Mouse (Mus musculus): ENCODE data around the gene Myo1f. TPM values are rescaled to one million over a fixed set of nuclear protein-coding genes. Genes with fewer than 3 reads are reported as not detected.
"Not testable (repeated sequence)": the region's sequence is repeated elsewhere in the genome, so short reads cannot be mapped to it uniquely, and the experiment has no call there.

Myo1f gene
- polyA plus RNA-seq, 1 experiment: 5.1 TPM

DNA sequence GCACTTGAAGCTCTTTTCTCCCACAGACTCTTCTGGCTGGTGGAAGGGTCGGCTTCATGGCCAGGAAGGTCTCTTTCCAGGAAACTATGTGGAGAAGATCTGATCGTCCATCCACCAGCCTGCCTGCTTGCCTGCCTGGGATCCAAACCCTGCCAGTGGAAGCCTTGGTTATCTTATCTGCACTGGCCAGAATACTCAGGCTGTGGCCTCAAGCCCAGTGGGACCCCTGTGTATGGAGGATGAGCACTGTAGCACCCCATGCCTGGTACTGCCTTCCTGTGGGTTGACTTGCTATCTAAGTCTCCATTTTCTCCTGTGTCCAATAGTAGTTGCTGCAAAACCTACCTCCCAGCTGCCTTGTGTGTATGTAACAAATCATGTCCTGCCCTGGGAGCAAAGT is 51.8 kb downstream of the Myo1f start:
- Histone ChIP-seq H3K36me3 (ENCODE audit: control insufficient read depth, insufficient read depth, low read length) (no peaks in the 10 kb centered on the region), H3K4me1 (ENCODE audit: control insufficient read depth, insufficient read depth, insufficient read length, low read length) (no peaks in the 10 kb centered on the region), H3K27ac (ENCODE audit: insufficient read depth, low read depth, low read length) (no peak overlapping the region), H3K27me3 (ENCODE audit: control insufficient read depth, insufficient read depth, low read length) (no peaks in the 10 kb centered on the region), H3K4me3 (ENCODE audit: low read depth, low read length) (no peak overlapping the region)
- WGBS: 87% methylated on average over 2 of the region's 2 CpGs
- TF ChIP-seq CTCF (IDR thresholded peaks at IDR 0.05; ENCODE audit: extremely low read depth, insufficient read length, insufficient replicate concordance, low read depth, low read length) (no peak), POLR2A (IDR thresholded peaks at IDR 0.05; ENCODE audit: low read depth, low read length) (no peak)

DNA sequence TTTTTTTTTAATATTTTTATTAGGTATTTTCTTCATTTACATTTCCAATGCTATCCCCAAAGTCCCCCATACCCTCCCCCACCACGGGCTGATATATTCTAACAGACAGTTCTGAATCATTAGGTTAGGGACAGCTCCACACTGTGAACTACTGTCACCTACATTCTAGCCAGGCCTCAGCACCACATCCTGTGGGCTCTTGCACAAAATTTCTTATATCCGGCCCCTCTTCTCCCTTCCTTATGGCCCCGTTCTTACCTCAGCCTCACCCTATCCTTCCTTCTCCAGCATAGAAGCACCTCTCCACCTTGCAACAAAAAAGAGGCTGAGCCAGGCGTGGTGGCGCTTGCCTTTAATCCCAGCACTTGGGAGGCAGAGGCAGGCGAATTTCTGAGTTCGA is 55.0 kb downstream of the Myo1f start:
- TF ChIP-seq CTCF (IDR thresholded peaks at IDR 0.05; ENCODE audit: extremely low read depth, insufficient read length, insufficient replicate concordance, low read depth, low read length): no peak
- TF ChIP-seq POLR2A (IDR thresholded peaks at IDR 0.05; ENCODE audit: low read depth, low read length): no peak

DNA sequence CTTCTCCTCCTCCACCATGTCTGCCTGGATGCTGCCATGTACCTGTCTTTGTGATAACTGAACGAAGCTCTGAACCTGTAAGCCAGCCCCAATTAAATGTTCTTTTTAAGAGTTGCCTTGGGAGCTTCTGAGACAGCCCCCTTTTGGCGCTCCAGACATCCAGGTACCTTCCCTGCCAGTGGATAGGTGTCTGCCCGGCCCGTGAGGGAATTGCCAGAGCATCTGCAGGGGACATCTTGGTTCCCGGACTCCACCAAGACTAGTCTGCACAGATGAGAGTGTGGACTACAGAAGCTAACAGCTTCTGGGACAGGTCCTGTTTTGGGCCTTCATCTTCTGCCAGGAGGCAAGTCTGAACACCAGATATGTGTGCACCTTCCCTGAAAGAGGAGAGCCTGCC is 58.2 kb downstream of the Myo1f start:
- not testable (repeated sequence) for H3K4me1 ChIP-seq (ENCODE audit: control insufficient read depth, insufficient read depth, insufficient read length, low read length); H3K36me3 ChIP-seq (ENCODE audit: control insufficient read depth, insufficient read depth, low read length); H3K27ac ChIP-seq (ENCODE audit: insufficient read depth, low read depth, low read length); H3K27me3 ChIP-seq (ENCODE audit: control insufficient read depth, insufficient read depth, low read length); H3K4me3 ChIP-seq (ENCODE audit: low read depth, low read length)
- WGBS: 90% methylated on average over 5 of the region's 5 CpGs

More for the DNA sequence above, 55.0 kb downstream of the Myo1f start:
- Histone ChIP-seq H3K27ac (ENCODE audit: insufficient read depth, low read depth, low read length) (no peak overlapping the region), H3K27me3 (ENCODE audit: control insufficient read depth, insufficient read depth, low read length) (no peaks in the 10 kb centered on the region), H3K4me1 (ENCODE audit: control insufficient read depth, insufficient read depth, insufficient read length, low read length) (no peaks in the 10 kb centered on the region), H3K36me3 (ENCODE audit: control insufficient read depth, insufficient read depth, low read length) (no peaks in the 10 kb centered on the region), H3K4me3 (ENCODE audit: low read depth, low read length) (no peak overlapping the region)
- WGBS: 79% methylated on average over 7 of the region's 7 CpGs

DNA sequence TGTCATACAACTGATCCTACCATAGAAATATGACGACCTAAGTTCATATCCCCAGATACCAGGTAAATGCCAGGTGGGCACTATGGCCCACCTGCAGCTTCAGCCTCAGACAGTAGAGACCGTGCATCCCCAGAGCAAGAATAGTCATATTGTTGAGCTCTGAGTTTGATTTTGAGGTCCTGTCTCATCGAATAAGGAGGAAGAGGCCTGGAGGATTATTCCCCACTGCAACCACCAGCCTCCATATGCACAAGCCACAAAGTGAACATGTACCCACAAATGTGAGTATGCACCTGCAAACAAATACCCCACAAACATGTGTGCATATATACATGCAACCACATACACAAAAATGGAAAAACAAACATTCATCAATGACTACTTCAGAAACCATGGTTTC is 71.8 kb downstream of the Myo1f start:
- Histone ChIP-seq H3K27me3 (ENCODE audit: control insufficient read depth, insufficient read depth, low read length) (no peaks in the 10 kb centered on the region), H3K27ac (ENCODE audit: insufficient read depth, low read depth, low read length) (no peak overlapping the region), H3K36me3 (ENCODE audit: control insufficient read depth, insufficient read depth, low read length) (peaks cover 7% of the 10 kb centered on the region; the same call in 1 of the 2 replicates), H3K4me3 (ENCODE audit: low read depth, low read length) (no peak overlapping the region), H3K4me1 (ENCODE audit: control insufficient read depth, insufficient read depth, insufficient read length, low read length) (peaks cover 4% of the 10 kb centered on the region)
- TF ChIP-seq POLR2A (IDR thresholded peaks at IDR 0.05; ENCODE audit: low read depth, low read length) (no peak), CTCF (IDR thresholded peaks at IDR 0.05; ENCODE audit: extremely low read depth, insufficient read length, insufficient replicate concordance, low read depth, low read length) (no peak)
- 93% methylated on average over 3 of the region's 3 CpGs for WGBS

DNA sequence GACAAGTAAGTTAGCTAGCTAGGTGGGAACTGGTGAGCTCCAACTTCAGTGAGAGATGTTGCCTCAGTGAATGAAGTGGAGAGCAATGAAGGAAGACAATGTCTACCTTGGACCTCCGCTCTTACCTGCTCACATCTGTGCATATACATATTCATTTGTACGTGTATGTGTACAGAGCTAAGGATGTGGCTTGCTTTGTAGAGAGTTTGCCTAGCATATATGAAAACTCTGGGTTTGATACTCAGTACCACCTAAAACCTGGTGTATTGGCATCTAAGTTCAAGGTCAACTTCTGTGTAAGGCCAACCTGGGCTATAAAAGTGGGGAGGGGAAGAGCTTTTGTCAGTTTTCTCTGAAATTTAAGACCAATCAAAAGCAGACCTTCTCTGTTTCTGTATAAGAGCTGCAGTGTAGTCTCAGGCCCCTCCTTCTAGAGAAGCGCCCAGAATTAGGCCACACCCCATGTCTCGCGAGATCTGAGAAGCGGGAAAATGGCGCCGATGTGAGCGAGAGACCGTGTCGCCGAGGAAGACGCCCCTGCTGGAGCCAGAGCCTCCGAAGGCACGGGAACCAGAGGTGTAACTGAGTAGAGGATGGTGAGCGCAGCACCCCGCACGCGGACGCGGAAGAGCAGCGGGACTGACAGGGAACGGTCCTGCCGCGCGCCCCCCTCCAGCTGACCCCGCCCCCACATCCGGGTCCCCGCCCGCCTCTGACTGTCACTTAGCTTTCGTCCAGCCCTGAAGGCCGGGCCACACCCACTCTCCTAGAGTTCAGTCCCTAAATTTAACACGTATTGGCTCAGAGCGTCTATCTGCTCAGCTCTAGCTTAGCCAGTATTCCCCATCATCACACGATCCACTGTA is 73.3 kb downstream of the Myo1f start, which contains the start of gene Zfp414:
Zfp414 (plus strand) TSS at position 470 of the 866 bp plus-strand sequence.
- WGBS: 2% methylated on average over 35 of the region's 35 CpGs
- peak within 1 kb of the TSS; percentile 75 for H3K4me3 ChIP-seq (ENCODE audit: low read depth, low read length)
- peaks cover 4% of the 10 kb centered on the region for H3K4me1 ChIP-seq (ENCODE audit: control insufficient read depth, insufficient read depth, insufficient read length, low read length)
- no peaks in the 10 kb centered on the region for H3K27me3 ChIP-seq (ENCODE audit: control insufficient read depth, insufficient read depth, low read length)
- peak within 1 kb of the TSS; percentile 85 for H3K27ac ChIP-seq (ENCODE audit: insufficient read depth, low read depth, low read length)
- TF ChIP-seq POLR2A (IDR thresholded peaks at IDR 0.05; ENCODE audit: low read depth, low read length): peak; percentile 37; the same call in 1 of the 2 replicates
- no peak for TF ChIP-seq CTCF (IDR thresholded peaks at IDR 0.05; ENCODE audit: extremely low read depth, insufficient read length, insufficient replicate concordance, low read depth, low read length)
- H3K36me3 ChIP-seq (ENCODE audit: control insufficient read depth, insufficient read depth, low read length): peaks cover 7% of the 10 kb centered on the region; the same call in 1 of the 2 replicates

DNA sequence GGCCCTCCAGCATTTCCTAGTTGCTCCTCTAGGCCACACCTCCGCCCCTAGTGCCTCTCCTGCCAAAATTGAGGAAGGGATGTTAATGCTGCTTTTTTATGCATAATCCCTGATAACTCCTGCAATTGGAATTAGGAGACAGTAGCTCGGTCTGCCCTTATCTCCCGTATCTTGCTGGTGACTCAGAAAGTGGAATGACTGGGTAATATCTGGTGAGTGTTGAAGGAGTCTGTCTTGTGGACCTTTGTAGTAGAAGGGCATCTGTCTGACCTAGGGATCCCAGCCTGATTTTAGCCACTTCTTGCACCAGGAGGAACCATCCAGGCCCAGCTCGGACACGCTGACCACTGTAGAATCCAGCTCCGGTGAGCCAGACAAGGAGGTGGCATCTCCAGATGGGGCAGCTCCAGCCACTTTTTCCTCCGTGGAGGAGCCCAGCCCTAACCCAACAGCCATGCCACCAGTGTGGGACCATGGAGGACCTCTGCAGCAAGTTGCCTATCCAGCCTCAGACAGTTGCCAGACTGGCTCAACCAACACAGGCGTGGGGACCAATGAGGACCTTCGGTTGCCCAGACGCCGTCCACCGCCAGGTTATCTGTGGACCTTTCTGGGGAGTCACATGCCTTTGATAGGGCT is 74.1 kb downstream of the Myo1f start:
- peaks cover 4% of the 10 kb centered on the region for H3K4me1 ChIP-seq (ENCODE audit: control insufficient read depth, insufficient read depth, insufficient read length, low read length)
- peak overlapping the region; percentile 35; the same call in 1 of the 2 replicates for H3K27ac ChIP-seq (ENCODE audit: insufficient read depth, low read depth, low read length)
- H3K36me3 ChIP-seq (ENCODE audit: control insufficient read depth, insufficient read depth, low read length): peaks cover 7% of the 10 kb centered on the region; the same call in 1 of the 2 replicates
- WGBS: 62% methylated on average over 12 of the region's 12 CpGs
- no peaks in the 10 kb centered on the region for H3K27me3 ChIP-seq (ENCODE audit: control insufficient read depth, insufficient read depth, low read length)
- TF ChIP-seq POLR2A (IDR thresholded peaks at IDR 0.05; ENCODE audit: low read depth, low read length): no peak
- TF ChIP-seq CTCF (IDR thresholded peaks at IDR 0.05; ENCODE audit: extremely low read depth, insufficient read length, insufficient replicate concordance, low read depth, low read length): no peak
- H3K4me3 ChIP-seq (ENCODE audit: low read depth, low read length): peak overlapping the region; percentile 75
